Mouse (Mus musculus): ENCODE measurements around the gene Gm38431.

Gene Gm38431

GRCm38 (mm10) chr9:21121483-21121882 is 29.7 kb upstream of the Gm38431 start:
- Histone ChIP-seq H3K27me3 (ENCODE audit: control insufficient read depth, insufficient read depth, low read length, poor library complexity, severe bottlenecking) (no peaks in the 10 kb centered on the region), H3K36me3 (ENCODE audit: control insufficient read depth, insufficient read depth, low read length, poor library complexity, severe bottlenecking) (peaks cover 20% of the 10 kb centered on the region)
- no peak for DNase-seq (ENCODE audit: low read depth, low spot score)

GRCm38 (mm10) chr9:21117073-21117472 is 25.3 kb upstream of the Gm38431 start:
- no peaks in the 10 kb centered on the region for H3K27me3 ChIP-seq (ENCODE audit: control insufficient read depth, insufficient read depth, low read length, poor library complexity, severe bottlenecking)
- H3K36me3 ChIP-seq (ENCODE audit: control insufficient read depth, insufficient read depth, low read length, poor library complexity, severe bottlenecking) = peaks cover 7% of the 10 kb centered on the region
- DNase-seq (ENCODE audit: low read depth, low spot score) = no peak

- Histone ChIP-seq H3K27me3 (ENCODE audit: control insufficient read depth, insufficient read depth, low read length, poor library complexity, severe bottlenecking) (no peaks in the 10 kb centered on the region), H3K36me3 (ENCODE audit: control insufficient read depth, insufficient read depth, low read length, poor library complexity, severe bottlenecking) (peaks cover 3% of the 10 kb centered on the region; the same call in 1 of the 2 replicates)
- no peak for DNase-seq (ENCODE audit: low read depth, low spot score)
These were observed 23.3 kb upstream of the Gm38431 start for GRCm38 (mm10) chr9:21115105-21115504.

- H3K27me3 ChIP-seq (ENCODE audit: control insufficient read depth, insufficient read depth, low read length, poor library complexity, severe bottlenecking) = no peaks in the 10 kb centered on the region
- H3K36me3 ChIP-seq (ENCODE audit: control insufficient read depth, insufficient read depth, low read length, poor library complexity, severe bottlenecking) = peaks cover 3% of the 10 kb centered on the region; the same call in 1 of the 2 replicates
- DNase-seq (ENCODE audit: low read depth, low spot score) = no peak
These were observed 22.4 kb upstream of the Gm38431 start for GRCm38 (mm10) chr9:21114190-21114589.

GRCm38 (mm10) chr9:21113751-21114150 is 22.0 kb upstream of the Gm38431 start:
- peaks cover 3% of the 10 kb centered on the region; the same call in 1 of the 2 replicates for H3K36me3 ChIP-seq (ENCODE audit: control insufficient read depth, insufficient read depth, low read length, poor library complexity, severe bottlenecking)
- DNase-seq (ENCODE audit: low read depth, low spot score) = no peak
- H3K27me3 ChIP-seq (ENCODE audit: control insufficient read depth, insufficient read depth, low read length, poor library complexity, severe bottlenecking) = no peaks in the 10 kb centered on the region

GRCm38 (mm10) chr9:21107607-21108237 is 15.9 kb upstream of the Gm38431 start:
- no peak for DNase-seq (ENCODE audit: low read depth, low spot score)
- Histone ChIP-seq H3K27me3 (ENCODE audit: control insufficient read depth, insufficient read depth, low read length, poor library complexity, severe bottlenecking) (no peaks in the 10 kb centered on the region), H3K36me3 (ENCODE audit: control insufficient read depth, insufficient read depth, low read length, poor library complexity, severe bottlenecking) (peaks cover 4% of the 10 kb centered on the region)

GRCm38 (mm10) chr9:21105760-21106564 is 14.2 kb upstream of the Gm38431 start:
- no peak for DNase-seq (ENCODE audit: low read depth, low spot score)
- no peaks in the 10 kb centered on the region for H3K27me3 ChIP-seq (ENCODE audit: control insufficient read depth, insufficient read depth, low read length, poor library complexity, severe bottlenecking)
- peaks cover 4% of the 10 kb centered on the region for H3K36me3 ChIP-seq (ENCODE audit: control insufficient read depth, insufficient read depth, low read length, poor library complexity, severe bottlenecking)

- peaks cover 4% of the 10 kb centered on the region for H3K36me3 ChIP-seq (ENCODE audit: control insufficient read depth, insufficient read depth, low read length, poor library complexity, severe bottlenecking)
- H3K27me3 ChIP-seq (ENCODE audit: control insufficient read depth, insufficient read depth, low read length, poor library complexity, severe bottlenecking) = no peaks in the 10 kb centered on the region
- no peak for DNase-seq (ENCODE audit: low read depth, low spot score)
These were observed 13.0 kb upstream of the Gm38431 start for GRCm38 (mm10) chr9:21104814-21105213.

GRCm38 (mm10) chr9:21102076-21102475 is 10.3 kb upstream of the Gm38431 start:
- DNase-seq (ENCODE audit: low read depth, low spot score) = no peak
- Histone ChIP-seq H3K27me3 (ENCODE audit: control insufficient read depth, insufficient read depth, low read length, poor library complexity, severe bottlenecking) (no peaks in the 10 kb centered on the region), H3K36me3 (ENCODE audit: control insufficient read depth, insufficient read depth, low read length, poor library complexity, severe bottlenecking) (peaks cover 4% of the 10 kb centered on the region)

GRCm38 (mm10) chr9:21100447-21101161 is 8.8 kb upstream of the Gm38431 start:
- peaks cover 4% of the 10 kb centered on the region for H3K36me3 ChIP-seq (ENCODE audit: control insufficient read depth, insufficient read depth, low read length, poor library complexity, severe bottlenecking)
- no peak for DNase-seq (ENCODE audit: low read depth, low spot score)
- no peaks in the 10 kb centered on the region for H3K27me3 ChIP-seq (ENCODE audit: control insufficient read depth, insufficient read depth, low read length, poor library complexity, severe bottlenecking)

- DNase-seq (ENCODE audit: low read depth, low spot score) = no peak
- Histone ChIP-seq H3K27me3 (ENCODE audit: control insufficient read depth, insufficient read depth, low read length, poor library complexity, severe bottlenecking) (no peaks in the 10 kb centered on the region), H3K36me3 (ENCODE audit: control insufficient read depth, insufficient read depth, low read length, poor library complexity, severe bottlenecking) (no peaks in the 10 kb centered on the region)
These were observed 6.0 kb upstream of the Gm38431 start for GRCm38 (mm10) chr9:21097793-21098192.

GRCm38 (mm10) chr9:21095958-21096357 is 4.2 kb upstream of the Gm38431 start:
- H3K36me3 ChIP-seq (ENCODE audit: control insufficient read depth, insufficient read depth, low read length, poor library complexity, severe bottlenecking) = no peaks in the 10 kb centered on the region
- no peak for DNase-seq (ENCODE audit: low read depth, low spot score)

GRCm38 (mm10) chr9:21093423-21093822 is 1.6 kb upstream of the Gm38431 start:
- DNase-seq (ENCODE audit: low read depth, low spot score) = no peak
- Histone ChIP-seq H3K27me3 (ENCODE audit: control insufficient read depth, insufficient read depth, low read length, poor library complexity, severe bottlenecking) (no peaks in the 10 kb centered on the region), H3K36me3 (ENCODE audit: control insufficient read depth, insufficient read depth, low read length, poor library complexity, severe bottlenecking) (no peaks in the 10 kb centered on the region; the same call in 1 of the 2 replicates)

More at GRCm38 (mm10) chr9:21095958-21096357, 4.2 kb upstream of the Gm38431 start:
- no peaks in the 10 kb centered on the region for H3K27me3 ChIP-seq (ENCODE audit: control insufficient read depth, insufficient read depth, low read length, poor library complexity, severe bottlenecking)

- peaks cover 2% of the 10 kb centered on the region; the same call in 1 of the 2 replicates for H3K36me3 ChIP-seq (ENCODE audit: control insufficient read depth, insufficient read depth, low read length, poor library complexity, severe bottlenecking)
- no peaks in the 10 kb centered on the region for H3K27me3 ChIP-seq (ENCODE audit: control insufficient read depth, insufficient read depth, low read length, poor library complexity, severe bottlenecking)
- peak; percentile 13 for DNase-seq (ENCODE audit: low read depth, low spot score)
These were observed 658 bp downstream of the Gm38431 start for GRCm38 (mm10) chr9:21090972-21091706.
